Mouse (Mus musculus): Measurements from ENCODE around the gene Arrdc4. TPM values are rescaled to one million over a fixed set of nuclear protein-coding genes. Genes with fewer than 3 reads are reported as not detected.
A peak's percentile ranks its signal among the peaks of the same experiment; 100 is the strongest.

Gene Arrdc4
- polyA plus RNA-seq, 1 experiment from 2014 or later, result 19.3 TPM

DNA sequence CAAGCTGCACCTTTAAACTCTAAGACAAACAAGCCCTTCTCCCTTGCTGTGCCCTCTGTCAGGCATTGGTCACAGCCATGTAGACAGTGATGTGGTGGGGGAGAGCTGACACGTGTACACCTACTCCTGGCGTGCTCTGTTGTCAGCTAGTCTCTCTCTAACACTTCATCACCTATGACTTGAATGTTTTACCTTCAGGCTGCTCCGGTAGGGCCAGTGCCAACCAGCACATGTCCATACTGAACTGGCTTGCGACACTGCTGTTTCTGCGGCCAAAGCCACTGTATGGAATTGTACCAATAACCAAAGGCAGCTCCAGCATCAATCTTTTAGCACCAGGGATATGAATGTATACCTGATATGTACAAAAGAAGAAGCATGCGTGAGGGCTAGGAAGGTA is 8.3 kb downstream of the Arrdc4 start:
- ATAC-seq (ENCODE audit: low FRiP score, low read depth), result no peak
- no peak overlapping the region for H3K9ac ChIP-seq
- H3K4me2 ChIP-seq (replicated peaks), result no peak overlapping the region
- H3K9me3 ChIP-seq, result no peaks in the 10 kb centered on the region
- H3K4me3 ChIP-seq, result no peak overlapping the region
- H3K36me3 ChIP-seq, result peaks cover 73% of the 10 kb centered on the region
- 93% methylated on average over 6 of the region's 6 CpGs for WGBS
- H3K4me1 ChIP-seq, result no peaks in the 10 kb centered on the region
- no peak overlapping the region for H3K27ac ChIP-seq
- H3K27me3 ChIP-seq, result no peaks in the 10 kb centered on the region

DNA sequence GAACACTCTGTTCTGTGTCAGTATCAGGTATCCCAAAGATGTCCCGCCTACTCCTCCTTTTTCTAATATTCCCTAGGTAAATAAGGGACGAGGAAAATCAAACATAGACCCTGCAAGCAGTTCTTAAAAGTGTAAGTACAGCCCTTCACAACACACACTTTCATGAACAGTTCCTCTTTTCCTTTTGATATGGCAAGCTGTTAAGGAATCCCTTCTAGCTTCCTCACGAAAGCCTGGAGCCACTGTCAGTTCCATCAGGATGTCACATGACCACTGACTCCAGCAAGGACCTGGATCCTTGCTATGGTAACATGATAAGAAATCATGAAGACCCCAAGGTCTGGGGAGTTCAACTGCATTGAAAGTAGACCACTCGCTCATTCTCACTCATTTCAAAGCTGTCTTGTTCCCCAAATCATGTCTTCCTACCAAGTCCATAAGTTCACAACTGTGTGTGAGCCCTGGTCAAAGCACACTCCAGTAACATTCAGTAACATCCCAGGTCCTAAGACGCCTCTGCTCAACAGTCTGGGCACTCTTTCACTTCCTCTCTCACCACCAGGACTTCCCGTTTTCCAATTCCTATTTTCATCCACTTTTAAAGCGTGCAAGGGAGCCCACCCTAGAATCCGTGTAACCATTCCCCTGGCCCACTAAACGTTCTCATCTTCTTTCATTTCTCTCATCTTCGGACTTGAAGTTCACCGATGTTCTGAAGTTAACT is 10.2 kb downstream of the Arrdc4 start:
- H3K27me3 ChIP-seq, result no peaks in the 10 kb centered on the region
- 92% methylated on average over 11 of the region's 11 CpGs for WGBS
- no peak for ATAC-seq (ENCODE audit: low FRiP score, low read depth)
- no peaks in the 10 kb centered on the region for H3K9me3 ChIP-seq
- no peak overlapping the region for H3K4me2 ChIP-seq (replicated peaks)
- H3K27ac ChIP-seq, result no peak overlapping the region
- peaks cover 64% of the 10 kb centered on the region for H3K36me3 ChIP-seq
- H3K4me3 ChIP-seq, result no peak overlapping the region
- H3K4me1 ChIP-seq, result no peaks in the 10 kb centered on the region
- no peak overlapping the region for H3K9ac ChIP-seq

DNA sequence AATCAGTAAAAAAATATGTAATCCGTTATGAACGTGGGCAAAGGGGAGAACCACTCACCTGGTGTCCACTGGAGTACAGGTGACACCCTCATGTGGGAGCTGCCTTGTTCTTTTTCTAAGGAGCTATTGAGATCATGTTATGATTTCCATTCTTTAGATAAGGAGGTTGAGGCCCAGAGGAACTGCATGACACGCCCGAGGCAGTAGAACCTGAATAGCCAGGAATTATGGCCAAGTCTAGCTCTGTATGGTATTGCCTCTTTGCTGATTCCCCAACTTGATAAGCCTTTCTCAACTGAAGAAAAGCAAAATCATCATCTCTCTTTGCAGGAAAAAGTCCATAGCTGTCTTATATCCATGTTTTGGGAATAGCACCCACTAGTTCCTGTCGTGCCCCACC is 22.7 kb downstream of the Arrdc4 start:
- Histone ChIP-seq H3K4me3 (no peak overlapping the region), H3K27me3 (no peaks in the 10 kb centered on the region), H3K4me2 (replicated peaks) (no peak overlapping the region), H3K4me1 (peaks cover 6% of the 10 kb centered on the region; the same call in 1 of the 2 replicates), H3K36me3 (no peaks in the 10 kb centered on the region), H3K27ac (no peak overlapping the region), H3K9me3 (no peaks in the 10 kb centered on the region), H3K9ac (no peak overlapping the region)
- 86% methylated on average over 5 of the region's 5 CpGs for WGBS
- no peak for ATAC-seq (ENCODE audit: low FRiP score, low read depth)

DNA sequence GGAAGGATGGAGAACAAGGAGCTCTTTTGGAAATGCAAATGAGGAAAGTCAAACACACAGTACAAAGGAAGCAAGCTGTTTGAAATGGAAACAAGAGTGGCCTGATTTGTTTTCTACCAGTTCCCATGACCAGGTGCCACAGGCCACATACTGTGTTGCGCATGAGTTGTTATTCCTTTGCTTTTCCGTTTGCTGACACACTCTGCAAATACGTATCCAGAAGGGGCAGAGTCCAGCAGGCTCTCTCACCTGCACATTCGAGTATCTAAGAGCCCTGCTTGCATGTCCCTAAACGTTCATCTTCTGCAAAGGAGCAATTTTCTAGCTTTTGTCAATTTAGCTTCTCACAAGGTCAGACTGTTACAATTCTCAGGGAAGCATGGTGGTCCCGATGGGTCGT is 24.3 kb downstream of the Arrdc4 start:
- Histone ChIP-seq H3K36me3 (no peaks in the 10 kb centered on the region), H3K27me3 (no peaks in the 10 kb centered on the region), H3K27ac (no peak overlapping the region), H3K4me3 (no peak overlapping the region), H3K9me3 (no peaks in the 10 kb centered on the region), H3K4me2 (replicated peaks) (no peak overlapping the region), H3K4me1 (peaks cover 6% of the 10 kb centered on the region; the same call in 1 of the 2 replicates), H3K9ac (no peak overlapping the region)
- 86% methylated on average over 7 of the region's 7 CpGs for WGBS
- no peak for ATAC-seq (ENCODE audit: low FRiP score, low read depth)

DNA sequence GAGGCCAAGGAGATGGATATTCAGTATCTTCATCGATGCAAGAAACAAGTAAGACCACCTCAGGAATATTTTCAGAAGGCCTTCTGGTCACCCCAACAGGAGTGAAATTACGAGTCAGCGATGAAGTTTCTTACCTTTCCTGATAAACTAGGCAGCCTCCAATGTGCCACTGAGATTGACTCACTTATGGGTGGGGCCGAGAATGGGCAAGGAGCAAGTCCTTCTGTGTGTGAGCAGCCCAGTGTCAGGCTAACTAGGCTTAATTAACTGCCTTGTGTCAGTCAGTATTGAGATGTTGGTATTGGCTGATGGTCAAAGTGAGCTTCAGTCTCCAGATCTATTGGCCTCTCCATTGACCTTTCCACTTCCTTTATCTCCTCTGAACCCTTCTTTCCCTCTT is 27.5 kb downstream of the Arrdc4 start:
- H3K4me1 ChIP-seq, result peaks cover 18% of the 10 kb centered on the region
- ATAC-seq (ENCODE audit: low FRiP score, low read depth), result no peak
- WGBS, result 93% methylated on average over 4 of the region's 4 CpGs

DNA sequence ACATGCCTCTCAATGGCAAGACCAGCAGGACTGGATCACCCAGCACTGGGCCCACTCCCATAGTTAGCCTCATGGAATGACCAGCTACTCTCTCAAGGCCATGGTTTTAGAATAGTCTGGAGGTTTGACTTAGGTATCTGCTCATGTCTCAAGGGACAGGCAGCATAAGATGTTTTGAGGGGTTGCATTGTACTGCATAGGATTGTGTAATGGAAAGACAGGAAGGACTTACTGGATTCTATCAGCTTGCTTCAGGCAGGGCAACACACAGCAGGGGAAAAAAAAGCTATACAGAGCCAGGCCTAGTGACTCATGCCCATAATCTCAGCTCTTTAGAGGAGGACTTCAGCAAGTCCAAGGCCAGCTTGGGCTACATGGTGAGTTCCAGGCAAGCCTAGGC is 31.1 kb downstream of the Arrdc4 start:
- H3K36me3 ChIP-seq, result no peaks in the 10 kb centered on the region
- no peak overlapping the region for H3K9ac ChIP-seq
- H3K27ac ChIP-seq, result no peak overlapping the region
- H3K4me2 ChIP-seq (replicated peaks), result no peak overlapping the region
- H3K9me3 ChIP-seq, result no peaks in the 10 kb centered on the region
- H3K4me1 ChIP-seq, result peaks cover 18% of the 10 kb centered on the region
- no peak overlapping the region for H3K4me3 ChIP-seq
- peak; percentile 19; the same call in 1 of the 2 replicates for ATAC-seq (ENCODE audit: low FRiP score, low read depth)
- no peaks in the 10 kb centered on the region for H3K27me3 ChIP-seq

More for the DNA sequence above, 27.5 kb downstream of the Arrdc4 start:
- Histone ChIP-seq H3K4me3 (no peak overlapping the region), H3K9ac (no peak overlapping the region), H3K27ac (no peak overlapping the region), H3K9me3 (no peaks in the 10 kb centered on the region), H3K27me3 (no peaks in the 10 kb centered on the region), H3K4me2 (replicated peaks) (no peak overlapping the region), H3K36me3 (no peaks in the 10 kb centered on the region)

DNA sequence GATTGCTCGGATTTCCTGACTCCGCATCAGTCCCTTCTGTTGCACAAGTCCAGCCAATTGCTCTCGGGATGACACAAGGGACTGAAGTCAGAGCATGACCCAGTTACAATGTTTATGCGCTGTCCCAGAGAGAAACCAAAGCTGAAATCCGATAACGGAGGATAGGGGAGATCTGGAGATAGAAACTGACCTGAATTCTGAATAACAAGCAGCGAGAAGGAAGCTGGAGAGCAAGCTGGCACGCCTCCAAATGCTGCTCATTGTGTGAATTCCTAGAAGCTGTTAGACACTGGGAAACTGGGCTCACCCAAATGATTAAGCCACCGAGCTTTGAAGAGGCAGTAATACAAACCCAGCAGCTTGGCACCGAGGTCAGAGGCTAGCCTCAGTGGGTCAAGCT is 31.5 kb downstream of the Arrdc4 start:
- no peaks in the 10 kb centered on the region for H3K36me3 ChIP-seq
- 43% methylated on average over 10 of the region's 10 CpGs for WGBS
- no peaks in the 10 kb centered on the region for H3K27me3 ChIP-seq
- no peak overlapping the region for H3K4me2 ChIP-seq (replicated peaks)
- no peak overlapping the region for H3K9ac ChIP-seq
- no peak overlapping the region for H3K4me3 ChIP-seq
- peaks cover 18% of the 10 kb centered on the region for H3K4me1 ChIP-seq
- no peak; the same call in 1 of the 2 replicates for ATAC-seq (ENCODE audit: low FRiP score, low read depth)
- H3K9me3 ChIP-seq, result no peaks in the 10 kb centered on the region
- H3K27ac ChIP-seq, result no peak overlapping the region

DNA sequence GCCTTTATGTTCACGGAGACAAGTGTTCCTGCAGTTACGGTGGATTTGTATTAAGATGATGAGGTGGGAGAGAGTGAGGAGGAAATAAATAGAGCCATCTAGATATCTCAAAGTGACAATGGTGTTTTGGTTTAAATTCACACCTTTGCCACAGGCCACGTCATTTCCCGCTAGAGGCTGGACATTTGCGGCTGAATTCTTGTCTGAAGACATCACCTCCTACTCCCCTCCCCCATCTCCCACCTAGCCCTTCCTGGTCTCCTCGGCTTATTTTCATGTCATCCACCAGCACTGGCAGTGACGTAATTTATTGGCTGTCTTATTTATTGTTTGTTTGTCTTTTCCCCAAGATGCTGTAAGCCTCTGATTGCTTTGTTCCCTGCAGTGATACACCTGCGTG is 32.1 kb downstream of the Arrdc4 start:
- H3K9ac ChIP-seq, result no peak overlapping the region
- peaks cover 18% of the 10 kb centered on the region for H3K4me1 ChIP-seq
- no peaks in the 10 kb centered on the region for H3K27me3 ChIP-seq
- H3K9me3 ChIP-seq, result no peaks in the 10 kb centered on the region
- no peaks in the 10 kb centered on the region for H3K36me3 ChIP-seq
- H3K27ac ChIP-seq, result no peak overlapping the region
- no peak overlapping the region for H3K4me2 ChIP-seq (replicated peaks)
- 55% methylated on average over 8 of the region's 8 CpGs for WGBS
- ATAC-seq (ENCODE audit: low FRiP score, low read depth), result no peak
- no peak overlapping the region for H3K4me3 ChIP-seq

DNA sequence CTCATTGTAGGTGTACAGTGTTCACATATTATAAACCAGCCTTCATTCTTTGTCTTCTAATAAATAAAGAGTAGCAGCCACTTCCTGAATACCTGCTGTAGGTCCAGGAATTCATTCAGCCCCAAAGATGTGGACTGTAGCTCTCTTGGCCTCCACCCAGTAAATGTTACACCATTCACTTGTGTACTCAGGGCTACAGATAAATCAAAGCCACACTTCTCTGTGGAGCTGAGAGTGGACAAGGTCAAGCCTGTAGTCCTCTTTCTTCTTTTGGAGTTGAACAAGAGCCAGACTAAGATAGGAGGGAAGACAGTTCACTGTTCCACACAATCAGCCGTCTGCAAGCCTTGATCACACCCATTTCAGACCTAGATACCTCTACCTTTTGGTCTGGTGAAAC is 36.1 kb downstream of the Arrdc4 start:
- 76% methylated on average over 1 of the region's 1 CpGs for WGBS
- Histone ChIP-seq H3K27me3 (no peaks in the 10 kb centered on the region), H3K36me3 (no peaks in the 10 kb centered on the region), H3K27ac (no peak overlapping the region), H3K4me1 (peaks cover 10% of the 10 kb centered on the region), H3K9me3 (no peaks in the 10 kb centered on the region), H3K4me2 (replicated peaks) (no peak overlapping the region), H3K9ac (no peak overlapping the region), H3K4me3 (no peak overlapping the region)
- no peak for ATAC-seq (ENCODE audit: low FRiP score, low read depth)

DNA sequence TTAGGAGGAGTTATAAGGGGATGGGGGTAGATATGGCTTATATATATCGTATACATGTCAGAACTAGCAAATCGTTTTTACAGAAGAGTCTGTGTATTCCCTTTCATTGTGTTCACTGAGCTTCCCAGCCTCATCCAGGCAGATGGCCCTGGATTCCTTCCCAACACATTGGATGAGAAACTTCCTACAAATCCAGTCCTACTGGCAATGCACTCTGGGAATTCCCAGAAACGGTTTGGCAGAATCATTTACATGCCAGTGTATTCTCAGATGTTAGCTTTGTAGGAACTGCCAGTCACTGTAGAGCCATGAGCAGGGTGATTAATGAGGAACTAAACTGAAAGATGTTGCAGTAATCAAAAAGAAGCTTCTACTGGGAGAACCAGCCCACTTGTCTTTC is 36.6 kb downstream of the Arrdc4 start:
- Histone ChIP-seq H3K4me1 (peaks cover 5% of the 10 kb centered on the region), H3K9ac (no peak overlapping the region), H3K27ac (no peak overlapping the region), H3K4me3 (no peak overlapping the region), H3K36me3 (no peaks in the 10 kb centered on the region), H3K4me2 (replicated peaks) (no peak overlapping the region), H3K27me3 (no peaks in the 10 kb centered on the region), H3K9me3 (no peaks in the 10 kb centered on the region)
- ATAC-seq (ENCODE audit: low FRiP score, low read depth), result no peak
- WGBS, result 76% methylated on average over 3 of the region's 3 CpGs

DNA sequence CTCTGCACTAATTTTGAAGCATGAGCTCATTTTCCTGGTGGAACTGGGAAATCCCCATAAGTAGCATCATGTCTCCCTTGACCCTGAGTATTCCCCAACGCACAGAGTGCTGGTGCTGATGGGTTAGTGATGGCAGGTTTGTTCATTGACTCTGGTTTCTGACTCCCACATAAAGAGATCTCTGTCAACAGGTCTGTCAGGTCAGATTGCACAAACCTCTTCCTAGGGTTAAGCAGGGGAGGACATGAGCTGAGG is 39.8 kb downstream of the Arrdc4 start:
- WGBS, result 73% methylated on average over 1 of the region's 1 CpGs
- no peaks in the 10 kb centered on the region for H3K27me3 ChIP-seq
- no peak for ATAC-seq (ENCODE audit: low FRiP score, low read depth)
- H3K27ac ChIP-seq, result no peak overlapping the region
- no peaks in the 10 kb centered on the region for H3K4me1 ChIP-seq
- no peaks in the 10 kb centered on the region for H3K9me3 ChIP-seq
- H3K9ac ChIP-seq, result no peak overlapping the region
- H3K4me3 ChIP-seq, result no peak overlapping the region
- no peaks in the 10 kb centered on the region for H3K36me3 ChIP-seq
- H3K4me2 ChIP-seq (replicated peaks), result no peak overlapping the region

DNA sequence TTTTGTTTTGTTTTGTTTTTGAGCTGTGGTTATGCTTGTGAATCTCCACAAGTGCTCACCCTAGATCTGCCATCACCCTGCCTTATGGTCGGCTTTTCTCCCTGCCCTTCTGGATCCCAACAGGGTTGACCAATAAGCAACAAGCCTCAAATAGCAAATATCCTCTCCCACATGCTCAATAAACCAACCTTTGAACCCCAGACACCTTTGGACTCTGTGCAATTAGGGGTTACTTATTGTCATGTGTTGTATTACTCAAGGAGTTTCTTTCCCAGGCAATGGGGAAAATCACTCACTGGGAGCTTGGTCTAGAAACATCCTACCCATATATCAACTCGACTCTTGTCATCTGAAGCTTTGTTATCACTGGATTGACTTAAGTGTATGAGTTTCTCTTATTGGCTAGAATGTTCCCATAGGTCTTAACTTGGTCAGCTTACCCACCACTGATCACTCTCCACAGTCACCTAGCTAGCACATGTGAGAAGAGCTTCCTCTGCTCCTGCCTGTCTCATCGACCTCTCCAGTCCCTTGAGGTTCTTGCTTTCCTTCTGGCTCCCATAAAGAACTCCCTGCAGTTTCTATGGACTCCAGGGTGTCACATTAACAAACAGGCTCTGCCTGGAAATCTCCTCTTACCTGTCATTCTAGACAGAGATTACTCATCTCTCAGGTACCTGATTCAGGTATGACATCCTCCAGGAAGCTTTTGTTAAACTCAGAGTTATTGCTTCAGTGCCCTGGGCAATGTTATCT is 40.3 kb downstream of the Arrdc4 start:
- Histone ChIP-seq H3K36me3 (no peaks in the 10 kb centered on the region), H3K4me3 (no peak overlapping the region), H3K9ac (no peak overlapping the region), H3K4me1 (no peaks in the 10 kb centered on the region), H3K27me3 (no peaks in the 10 kb centered on the region), H3K27ac (no peak overlapping the region), H3K9me3 (no peaks in the 10 kb centered on the region), H3K4me2 (replicated peaks) (no peak overlapping the region)
- 71% methylated on average over 3 of the region's 3 CpGs for WGBS
- no peak for ATAC-seq (ENCODE audit: low FRiP score, low read depth)

DNA sequence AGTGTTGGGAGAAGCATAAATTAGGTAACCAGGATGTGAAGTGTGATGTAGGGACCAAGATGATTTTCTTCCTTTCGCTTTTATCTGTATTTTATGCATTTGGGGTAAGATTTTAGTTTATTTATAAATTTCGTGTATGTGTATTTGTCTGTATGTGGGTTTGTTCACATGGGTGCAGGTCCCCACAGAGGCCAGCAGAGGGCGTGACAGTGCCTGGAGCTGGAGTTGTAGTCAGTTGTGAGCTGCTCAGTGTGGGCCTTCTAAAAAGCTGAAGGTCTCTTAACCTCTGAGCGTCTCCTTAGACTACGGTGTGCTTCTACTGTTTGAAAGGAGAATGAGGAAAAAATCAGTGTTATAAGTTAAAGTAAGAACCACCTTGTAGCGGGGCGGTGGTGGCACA is 43.9 kb downstream of the Arrdc4 start:
- H3K27me3 ChIP-seq, result no peaks in the 10 kb centered on the region
- no peak overlapping the region for H3K9ac ChIP-seq
- H3K4me1 ChIP-seq, result no peaks in the 10 kb centered on the region
- H3K4me2 ChIP-seq (replicated peaks), result no peak overlapping the region
- no peak overlapping the region for H3K4me3 ChIP-seq
- no peaks in the 10 kb centered on the region for H3K9me3 ChIP-seq
- ATAC-seq (ENCODE audit: low FRiP score, low read depth), result no peak
- H3K36me3 ChIP-seq, result no peaks in the 10 kb centered on the region
- 97% methylated on average over 7 of the region's 7 CpGs for WGBS
- no peak overlapping the region for H3K27ac ChIP-seq
